Mouse (Mus musculus): Measurements from ENCODE around the gene Git2. TPM values are rescaled to one million over a fixed set of nuclear protein-coding genes. Genes with fewer than 3 reads are reported as not detected.

The Git2 gene
- polyA plus RNA-seq, 1 experiment from 2014 or later: 57.2 TPM

- Histone ChIP-seq H3K27me3 (replicated peaks) (no peaks in the 10 kb centered on the region), H3K4me1 (peaks cover 9% of the 10 kb centered on the region), H3K9ac (peak within 1 kb of the TSS; percentile 69), H3K4me3 (peak within 1 kb of the TSS; percentile 79), H3K9me3 (no peaks in the 10 kb centered on the region), H3K4me2 (replicated peaks) (peak within 1 kb of the TSS; percentile 70), H3K36me3 (peaks cover 30% of the 10 kb centered on the region), H3K27ac (no peak within 1 kb of the TSS)
- peak; percentile 80 for ATAC-seq (ENCODE audit: low FRiP score, low read depth)
- WGBS: 3% methylated on average over 49 of the region's 49 CpGs
Measured at GRCm38 (mm10) chr5:114707265-114708068, 67.8 kb downstream of the Git2 start, which contains the start of gene Tchp. Tchp (plus strand) TSS chr5:114707760.

DNA sequence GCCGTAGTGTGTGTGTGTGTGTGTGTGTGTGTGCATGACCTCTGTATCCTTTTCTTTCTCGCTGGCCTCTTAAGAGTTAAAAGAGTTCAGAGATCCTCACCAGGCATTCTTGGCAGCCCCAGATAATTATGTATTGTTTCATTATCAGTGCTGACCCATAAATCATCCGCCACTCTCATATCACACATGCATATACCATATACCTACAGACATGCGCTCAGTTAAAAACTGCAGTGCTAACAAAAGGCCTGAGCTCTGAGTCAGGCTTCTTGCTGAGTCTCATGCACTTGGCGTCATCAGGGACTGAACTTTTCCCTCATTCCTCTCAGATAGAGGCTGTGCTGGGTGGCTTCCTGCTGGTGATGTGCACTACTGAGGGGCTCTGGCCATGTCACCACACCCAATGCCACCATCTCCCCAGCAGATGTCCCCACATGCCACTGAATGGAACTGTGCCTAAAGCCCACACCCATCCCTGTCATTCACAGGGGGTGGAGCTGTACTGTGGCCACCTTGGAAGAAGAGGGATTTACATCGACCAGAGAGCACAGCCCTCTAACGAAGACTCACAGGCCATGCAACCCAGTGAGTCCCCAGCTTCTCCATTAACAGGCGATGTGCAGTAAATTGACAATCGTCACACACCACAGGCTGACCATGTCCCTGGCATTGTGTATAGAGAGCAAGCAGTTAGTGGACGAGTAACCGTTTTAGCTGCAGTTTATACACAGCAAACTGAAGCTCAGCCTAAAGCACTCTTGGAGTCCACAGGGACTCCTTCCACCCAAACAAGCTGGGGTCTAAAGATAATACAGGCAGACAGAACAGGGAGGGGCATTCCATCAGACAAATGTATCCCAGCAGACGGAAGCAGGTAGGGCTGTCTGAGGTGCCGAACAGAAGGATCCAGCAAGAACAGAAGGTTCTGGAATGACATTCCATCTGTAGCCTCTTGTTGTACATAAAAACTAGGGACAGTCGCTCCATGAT, 72.6 kb downstream of the Git2 start:
- Histone ChIP-seq H3K9me3 (no peaks in the 10 kb centered on the region), H3K9ac (no peak overlapping the region), H3K27me3 (replicated peaks) (no peaks in the 10 kb centered on the region), H3K4me2 (replicated peaks) (no peak overlapping the region), H3K4me3 (no peak overlapping the region), H3K27ac (no peak overlapping the region), H3K36me3 (no peaks in the 10 kb centered on the region), H3K4me1 (no peaks in the 10 kb centered on the region)
- no peak for ATAC-seq (ENCODE audit: low FRiP score, low read depth)
- 64% methylated on average over 14 of the region's 14 CpGs for WGBS

DNA sequence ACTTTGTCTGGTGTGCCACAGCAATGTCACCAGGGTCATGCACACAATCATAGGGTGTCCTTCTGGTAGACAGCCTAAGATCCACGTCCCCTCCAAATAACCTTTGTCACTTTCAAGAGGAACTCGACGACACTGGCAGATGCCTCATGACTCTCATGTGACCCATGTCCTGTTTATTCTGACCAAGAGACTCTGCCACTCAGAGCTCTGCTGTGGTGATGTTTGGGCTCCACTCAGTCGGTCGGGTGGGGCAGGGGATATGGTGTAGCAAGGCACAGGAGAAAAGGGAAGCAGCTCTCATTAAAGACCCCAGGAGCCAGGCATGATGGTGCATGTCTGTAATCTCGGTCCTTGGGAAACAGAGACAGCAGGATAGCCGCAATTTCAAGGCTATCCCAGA, 76.3 kb downstream of the Git2 start:
- Histone ChIP-seq H3K36me3 (no peaks in the 10 kb centered on the region), H3K4me2 (replicated peaks) (no peak overlapping the region), H3K27ac (no peak overlapping the region), H3K4me3 (no peak overlapping the region), H3K9ac (no peak overlapping the region), H3K4me1 (no peaks in the 10 kb centered on the region), H3K27me3 (replicated peaks) (no peaks in the 10 kb centered on the region), H3K9me3 (no peaks in the 10 kb centered on the region)
- 63% methylated on average over 7 of the region's 7 CpGs for WGBS
- no peak for ATAC-seq (ENCODE audit: low FRiP score, low read depth)

DNA sequence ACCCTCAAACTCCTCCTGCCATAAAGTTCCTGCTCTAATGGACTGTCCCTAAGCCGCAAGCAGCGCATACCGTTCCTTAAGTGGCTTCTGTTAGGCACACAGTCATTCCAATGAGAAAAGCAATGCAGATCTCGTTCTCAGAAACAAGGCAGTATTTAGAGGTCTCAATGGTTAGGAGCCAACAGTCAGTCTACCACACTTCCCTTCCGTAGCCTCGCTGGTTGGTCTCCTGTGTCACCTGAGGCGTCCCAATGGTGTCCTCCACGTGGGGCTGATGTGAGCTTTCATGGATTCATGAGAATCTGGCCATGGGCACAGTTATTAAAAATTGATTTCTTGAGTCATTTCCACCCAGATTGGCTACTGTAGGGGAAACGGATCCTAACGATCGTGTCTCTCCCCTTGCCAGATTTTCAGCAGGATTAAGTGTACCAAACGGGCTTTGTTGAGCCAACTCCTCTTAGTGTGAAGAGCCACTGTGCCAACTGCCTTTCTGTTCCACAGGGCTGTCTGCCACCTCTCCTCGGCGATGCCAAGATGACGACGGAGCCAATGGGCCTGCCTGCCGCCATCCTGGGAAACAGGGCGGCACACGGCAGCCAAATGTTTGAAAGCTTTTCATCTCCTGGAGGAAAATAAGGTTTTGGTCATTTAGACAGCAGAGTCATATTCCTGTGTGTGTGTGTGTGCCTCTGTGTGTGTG, 77.1 kb downstream of the Git2 start:
- WGBS: 86% methylated on average over 19 of the region's 19 CpGs
- Histone ChIP-seq H3K9me3 (no peaks in the 10 kb centered on the region), H3K27me3 (replicated peaks) (no peaks in the 10 kb centered on the region), H3K4me2 (replicated peaks) (no peak overlapping the region), H3K27ac (no peak overlapping the region), H3K36me3 (no peaks in the 10 kb centered on the region), H3K4me1 (no peaks in the 10 kb centered on the region), H3K4me3 (no peak overlapping the region), H3K9ac (no peak overlapping the region)
- no peak for ATAC-seq (ENCODE audit: low FRiP score, low read depth)

- WGBS: 81% methylated on average over 17 of the region's 17 CpGs
Measured at GRCm38 (mm10) chr5:114696939-114697338, 78.4 kb downstream of the Git2 start.

DNA sequence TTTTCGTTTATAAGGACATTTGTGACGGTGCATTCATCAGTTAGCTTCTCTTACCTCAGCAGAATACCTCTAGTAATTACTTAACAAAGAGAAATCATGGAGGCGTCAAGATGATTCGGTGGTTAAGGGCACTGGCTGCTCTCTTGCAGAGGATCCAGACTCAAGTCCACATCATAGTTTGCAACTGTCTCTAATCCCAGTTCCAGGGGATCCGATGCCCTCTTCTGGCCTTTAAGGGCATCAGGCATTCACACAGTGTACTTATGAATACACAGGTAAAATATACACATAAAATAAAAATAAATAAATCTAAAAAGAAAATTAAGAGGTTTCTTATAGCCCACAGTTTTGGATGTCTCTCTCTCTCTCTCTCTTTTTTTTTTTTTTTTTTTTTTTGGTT, 79.5 kb downstream of the Git2 start:
- Histone ChIP-seq H3K4me1 (peaks cover 4% of the 10 kb centered on the region), H3K27ac (no peak overlapping the region), H3K27me3 (replicated peaks) (no peaks in the 10 kb centered on the region), H3K4me2 (replicated peaks) (no peak overlapping the region), H3K4me3 (no peak overlapping the region), H3K36me3 (no peaks in the 10 kb centered on the region), H3K9ac (no peak overlapping the region), H3K9me3 (no peaks in the 10 kb centered on the region)
- ATAC-seq (ENCODE audit: low FRiP score, low read depth): no peak
- 70% methylated on average over 5 of the region's 5 CpGs for whole genome bisulfite sequencing

More at GRCm38 (mm10) chr5:114696939-114697338, 78.4 kb downstream of the Git2 start:
- Histone ChIP-seq H3K9ac (no peak overlapping the region), H3K9me3 (no peaks in the 10 kb centered on the region), H3K27me3 (replicated peaks) (no peaks in the 10 kb centered on the region), H3K4me1 (no peaks in the 10 kb centered on the region), H3K4me3 (no peak overlapping the region), H3K4me2 (replicated peaks) (no peak overlapping the region), H3K36me3 (no peaks in the 10 kb centered on the region), H3K27ac (no peak overlapping the region)
- no peak for ATAC-seq (ENCODE audit: low FRiP score, low read depth)

DNA sequence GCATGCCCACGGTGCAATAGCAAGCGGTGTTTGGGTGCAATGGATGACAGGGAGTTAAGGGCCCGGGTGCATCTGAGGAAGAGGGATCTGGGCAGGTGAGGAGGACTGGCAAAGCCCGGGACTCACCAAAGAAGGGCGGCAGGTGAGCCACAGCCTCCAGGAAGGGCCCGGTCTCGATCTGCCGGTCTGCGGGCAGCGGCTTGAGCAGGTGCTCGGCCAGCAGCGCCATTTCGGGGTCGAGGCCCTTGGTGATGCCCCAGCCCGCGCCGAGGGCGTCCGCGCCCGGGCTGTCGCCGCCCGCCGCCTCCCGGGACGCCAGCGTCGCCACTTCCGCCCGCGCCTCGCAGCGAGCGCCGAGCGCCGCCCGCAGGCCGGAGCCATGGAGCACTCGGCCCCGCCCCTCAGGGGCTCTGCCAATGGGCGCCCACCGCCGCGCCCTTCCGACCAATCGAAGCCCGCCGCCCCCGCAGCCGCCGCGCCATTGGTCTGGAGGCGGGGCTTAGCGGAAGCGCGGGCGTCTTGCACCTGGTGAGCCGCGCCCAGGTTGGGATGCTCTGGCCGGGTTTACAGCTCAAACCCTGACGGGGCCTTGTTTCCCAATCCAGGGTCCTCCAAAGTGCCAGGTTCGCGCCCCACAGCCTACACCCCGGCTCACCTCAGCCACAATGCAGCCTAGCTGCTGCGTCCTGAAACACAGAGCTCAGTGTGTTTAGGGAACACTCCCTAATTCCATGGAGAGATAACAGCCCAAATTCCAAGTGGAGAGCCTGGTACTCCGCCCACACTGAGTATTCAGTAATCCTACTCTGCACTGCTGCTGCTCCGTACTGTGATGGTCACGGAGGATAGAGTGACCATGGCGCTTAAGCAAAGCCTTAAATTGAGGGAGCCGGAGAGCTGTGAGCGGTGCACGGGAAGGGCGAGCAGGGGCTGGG, 84.4 kb downstream of the Git2 start, which contains the start of gene Gltp:
Gene Gltp (minus strand): TSS at position 352 of the 935 bp plus-strand sequence.
- H3K4me2 ChIP-seq (replicated peaks): peak within 1 kb of the TSS; percentile 92
- H3K9ac ChIP-seq: peak within 1 kb of the TSS; percentile 84
- no peaks in the 10 kb centered on the region for H3K27me3 ChIP-seq (replicated peaks)
- H3K27ac ChIP-seq: no peak within 1 kb of the TSS
- no peaks in the 10 kb centered on the region for H3K9me3 ChIP-seq
- no peaks in the 10 kb centered on the region for H3K36me3 ChIP-seq
- WGBS: 5% methylated on average over 73 of the region's 75 CpGs
- peak; percentile 97 for ATAC-seq (ENCODE audit: low FRiP score, low read depth)
- peak within 1 kb of the TSS; percentile 69 for H3K4me3 ChIP-seq
- peaks cover 21% of the 10 kb centered on the region for H3K4me1 ChIP-seq

- H3K9me3 ChIP-seq: no peaks in the 10 kb centered on the region
- peak overlapping the region; percentile 69 for H3K4me3 ChIP-seq
- no peaks in the 10 kb centered on the region for H3K36me3 ChIP-seq
- H3K27ac ChIP-seq: no peak overlapping the region
- no peak for ATAC-seq (ENCODE audit: low FRiP score, low read depth)
- peaks cover 21% of the 10 kb centered on the region for H3K4me1 ChIP-seq
- 21% methylated on average over 16 of the region's 16 CpGs for WGBS
- H3K4me2 ChIP-seq (replicated peaks): peak overlapping the region; percentile 92
- H3K27me3 ChIP-seq (replicated peaks): no peaks in the 10 kb centered on the region
- H3K9ac ChIP-seq: peak overlapping the region; percentile 84
Measured at GRCm38 (mm10) chr5:114689700-114690366, 85.5 kb downstream of the Git2 start.

DNA sequence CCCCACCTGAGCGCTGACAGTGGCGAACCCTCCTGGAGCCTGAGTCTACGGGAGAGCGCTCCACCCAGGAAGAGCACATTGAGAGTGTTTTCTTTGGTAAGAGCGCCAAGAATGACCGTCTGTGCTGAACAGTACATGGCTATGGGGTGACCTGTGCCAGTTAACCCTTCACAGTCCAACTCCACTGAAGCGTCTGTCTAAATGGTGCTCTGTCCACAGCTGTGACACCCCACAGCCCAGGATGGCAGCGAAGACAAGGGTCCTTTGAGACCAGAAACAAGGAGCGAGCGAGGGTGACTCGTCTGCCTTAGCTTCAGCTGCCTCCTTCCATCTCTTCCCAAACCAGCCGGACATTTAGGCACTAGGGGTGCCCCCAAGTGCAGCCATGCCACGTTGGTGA, 86.6 kb downstream of the Git2 start:
- no peaks in the 10 kb centered on the region for H3K27me3 ChIP-seq (replicated peaks)
- peaks cover 21% of the 10 kb centered on the region for H3K4me1 ChIP-seq
- ATAC-seq (ENCODE audit: low FRiP score, low read depth): no peak
- H3K27ac ChIP-seq: no peak overlapping the region
- no peaks in the 10 kb centered on the region for H3K36me3 ChIP-seq
- H3K9ac ChIP-seq: no peak overlapping the region
- H3K4me3 ChIP-seq: no peak overlapping the region
- H3K4me2 ChIP-seq (replicated peaks): peak overlapping the region; percentile 92; the same call in 1 of the 2 replicates
- 86% methylated on average over 13 of the region's 13 CpGs for WGBS
- H3K9me3 ChIP-seq: no peaks in the 10 kb centered on the region

DNA sequence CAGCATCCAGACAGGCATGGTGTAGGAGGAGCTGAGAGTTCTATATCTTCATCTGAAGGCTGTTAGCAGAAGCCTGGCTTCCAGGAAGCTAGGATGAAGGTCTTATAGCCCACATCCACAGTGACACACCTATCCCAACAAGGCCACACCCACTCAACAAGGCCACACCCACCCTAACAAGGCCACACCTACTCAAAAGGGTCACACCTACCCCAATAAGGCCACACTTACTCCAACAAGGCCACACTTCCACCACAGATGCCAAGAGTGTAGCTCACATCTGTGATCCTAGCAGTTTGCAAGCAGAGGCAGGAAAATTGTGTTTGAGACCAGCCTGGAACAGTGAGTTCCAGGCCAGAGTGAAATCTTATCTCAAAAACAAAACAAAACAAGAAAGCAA, 87.4 kb downstream of the Git2 start:
- H3K9ac ChIP-seq: no peak overlapping the region
- no peaks in the 10 kb centered on the region for H3K9me3 ChIP-seq
- ATAC-seq (ENCODE audit: low FRiP score, low read depth): no peak
- H3K36me3 ChIP-seq: no peaks in the 10 kb centered on the region
- no peak overlapping the region for H3K4me3 ChIP-seq
- H3K27ac ChIP-seq: no peak overlapping the region
- H3K4me1 ChIP-seq: peaks cover 28% of the 10 kb centered on the region
- H3K27me3 ChIP-seq (replicated peaks): no peaks in the 10 kb centered on the region
- no peak overlapping the region for H3K4me2 ChIP-seq (replicated peaks)
